Mouse (Mus musculus) erythroblast, embryonic 14.5 days (primary cell): Measurements from ENCODE around the gene Slmap. TPM values are rescaled to one million over a fixed set of nuclear protein-coding genes. Genes with fewer than 3 reads are reported as not detected.

ENCODE experiments used
- H3K27me3 ChIP-seq: 2 replicates; pipeline ENCODE4 v1.6.1; 2012; ENCODE audit warnings: inconsistent platforms; ENCODE audit not compliant: control insufficient read depth
- H3K36me3 ChIP-seq: 2 replicates; pipeline ENCODE4 v1.6.1; 2012; ENCODE audit warnings: mild to moderate bottlenecking, inconsistent platforms; ENCODE audit not compliant: control insufficient read depth
- H3K4me1 ChIP-seq: 2 replicates; pipeline ENCODE4 v1.6.1; 2012; ENCODE audit warnings: inconsistent platforms; ENCODE audit not compliant: control insufficient read depth
- H3K4me3 ChIP-seq: replicated peaks from 2 replicates; pipeline ENCODE3; 2012; ENCODE audit warnings: moderate library complexity, mild to moderate bottlenecking, inconsistent platforms
- H3K9me3 ChIP-seq: 2 replicates; pipeline ENCODE4 v1.6.1; 2012; ENCODE audit warnings: low read length, inconsistent platforms, mixed read lengths; ENCODE audit not compliant: control insufficient read depth
- GATA1 ChIP-seq: IDR thresholded peaks from 2 replicates; pipeline ENCODE4 v1.6.1; 2012; ENCODE audit warnings: low read length, inconsistent platforms, mixed read lengths
- TAL1 ChIP-seq: IDR thresholded peaks from 3 replicates; pipeline ENCODE4 v1.6.1; 2012; ENCODE audit warnings: low read length, inconsistent platforms, mixed read lengths
- polyA plus RNA-seq: library from polyadenylated mRNA; stranded (reverse); fragments of >175 nt; gene quantifications from 2 replicates; pipeline ENCODE4 v1.2.3, GENCODE M21; 2012

Gene Slmap
- polyA plus RNA-seq, 1 experiment, result 0.36 TPM

GRCm38 (mm10) chr14:26459516-26459915, 75.2 kb downstream of the Slmap start:
- TF ChIP-seq GATA1, result no peak
- no peak for TF ChIP-seq TAL1
- Histone ChIP-seq H3K4me1 (peaks cover 4% of the 10 kb centered on the region), H3K36me3 (peaks cover 65% of the 10 kb centered on the region), H3K4me3 (no peak overlapping the region), H3K27me3 (no peaks in the 10 kb centered on the region), H3K9me3 (no peaks in the 10 kb centered on the region)

GRCm38 (mm10) chr14:26454851-26455250, 79.9 kb downstream of the Slmap start:
- Histone ChIP-seq H3K9me3 (no peaks in the 10 kb centered on the region), H3K27me3 (no peaks in the 10 kb centered on the region), H3K4me3 (no peak overlapping the region), H3K4me1 (peaks cover 4% of the 10 kb centered on the region), H3K36me3 (peaks cover 33% of the 10 kb centered on the region)
- TF ChIP-seq TAL1 (no peak), GATA1 (no peak)

- Histone ChIP-seq H3K4me1 (peaks cover 15% of the 10 kb centered on the region), H3K36me3 (peaks cover 22% of the 10 kb centered on the region), H3K4me3 (no peak overlapping the region), H3K9me3 (no peaks in the 10 kb centered on the region), H3K27me3 (no peaks in the 10 kb centered on the region)
- TF ChIP-seq GATA1, result no peak
- no peak for TF ChIP-seq TAL1
Observed at GRCm38 (mm10) chr14:26450036-26450800, 84.5 kb downstream of the Slmap start.

GRCm38 (mm10) chr14:26448581-26448980, 86.2 kb downstream of the Slmap start:
- no peak for TF ChIP-seq TAL1
- peaks cover 22% of the 10 kb centered on the region for H3K36me3 ChIP-seq
- peaks cover 12% of the 10 kb centered on the region for H3K4me1 ChIP-seq

GRCm38 (mm10) chr14:26447223-26447622, 87.5 kb downstream of the Slmap start:
- Histone ChIP-seq H3K27me3 (no peaks in the 10 kb centered on the region), H3K4me1 (peaks cover 12% of the 10 kb centered on the region), H3K9me3 (no peaks in the 10 kb centered on the region), H3K36me3 (peaks cover 22% of the 10 kb centered on the region), H3K4me3 (no peak overlapping the region)
- no peak for TF ChIP-seq GATA1
- no peak for TF ChIP-seq TAL1

More at GRCm38 (mm10) chr14:26448581-26448980, 86.2 kb downstream of the Slmap start:
- Histone ChIP-seq H3K27me3 (no peaks in the 10 kb centered on the region), H3K4me3 (no peak overlapping the region), H3K9me3 (no peaks in the 10 kb centered on the region)

GRCm38 (mm10) chr14:26446538-26446937, 88.2 kb downstream of the Slmap start:
- no peak overlapping the region for H3K4me3 ChIP-seq
- TF ChIP-seq GATA1 (no peak), TAL1 (no peak)
- no peaks in the 10 kb centered on the region for H3K9me3 ChIP-seq
- H3K36me3 ChIP-seq, result peaks cover 22% of the 10 kb centered on the region
- peaks cover 12% of the 10 kb centered on the region for H3K4me1 ChIP-seq
- no peaks in the 10 kb centered on the region for H3K27me3 ChIP-seq

GRCm38 (mm10) chr14:26442534-26442933, 92.2 kb downstream of the Slmap start:
- H3K27me3 ChIP-seq, result no peaks in the 10 kb centered on the region
- peaks cover 26% of the 10 kb centered on the region for H3K36me3 ChIP-seq
- no peaks in the 10 kb centered on the region for H3K9me3 ChIP-seq
- H3K4me1 ChIP-seq, result peaks cover 9% of the 10 kb centered on the region
- no peak overlapping the region for H3K4me3 ChIP-seq
- no peak for TF ChIP-seq TAL1
- no peak for TF ChIP-seq GATA1

- Histone ChIP-seq H3K4me1 (no peaks in the 10 kb centered on the region), H3K27me3 (no peaks in the 10 kb centered on the region), H3K9me3 (no peaks in the 10 kb centered on the region), H3K36me3 (peaks cover 25% of the 10 kb centered on the region), H3K4me3 (no peak overlapping the region)
- TF ChIP-seq GATA1 (no peak), TAL1 (no peak)
Observed at GRCm38 (mm10) chr14:26441041-26441812, 93.5 kb downstream of the Slmap start.

GRCm38 (mm10) chr14:26439996-26440395, 94.7 kb downstream of the Slmap start:
- no peaks in the 10 kb centered on the region for H3K27me3 ChIP-seq
- H3K36me3 ChIP-seq, result peaks cover 34% of the 10 kb centered on the region
- TF ChIP-seq GATA1, result no peak
- no peak for TF ChIP-seq TAL1
- H3K4me3 ChIP-seq, result no peak overlapping the region
- H3K9me3 ChIP-seq, result no peaks in the 10 kb centered on the region
- H3K4me1 ChIP-seq, result no peaks in the 10 kb centered on the region
